Mouse (Mus musculus) embryonic facial prominence, embryonic 14.5 days (tissue): ENCODE measurements at regions not wholly inside any gene's neighbourhood (a gene's known extent, or its start where the extent isn't known, plus 50 kb on each side); places are given as distances from the start of the nearest gene placed in this dataset.

Experiments used
- ATAC-seq: fragments of 200-750 bp; cut with Nextera tagmentation; 2 replicates; pipeline ENCODE4 v1.8.0; 2017; ENCODE audit warnings: low read depth, moderate number of reproducible peaks, moderate TSS enrichment
- DNase-seq: peaks from one replicate; pipeline ENCODE4 v3.0.0-alpha.2; 2015; ENCODE audit warnings: low spot score
- H3K27ac ChIP-seq: fragments of 300-500 bp; sonication (generic); replicated peaks from 2 replicates; pipeline ENCODE4 v1.5.1; 2014; ENCODE audit warnings: low read depth, mild to moderate bottlenecking, low read length, moderate library complexity
- H3K27me3 ChIP-seq: fragments of 300-500 bp; sonication (generic); replicated peaks from 2 replicates; pipeline ENCODE4 v1.6.1; 2014; ENCODE audit warnings: low read length; ENCODE audit not compliant: control insufficient read depth, insufficient read depth
- H3K36me3 ChIP-seq: fragments of 300-500 bp; sonication (generic); 2 replicates; pipeline ENCODE4 v1.6.1; 2014; ENCODE audit warnings: low read length, mixed read lengths; ENCODE audit not compliant: control insufficient read depth, insufficient read depth
- H3K4me1 ChIP-seq: fragments of 300-500 bp; sonication (generic); 2 replicates; pipeline ENCODE4 v1.6.1; 2014; ENCODE audit warnings: antibody characterized with exemption, low read length; ENCODE audit not compliant: control insufficient read depth, insufficient read depth
- H3K4me2 ChIP-seq: fragments of 300-500 bp; sonication (generic); 2 replicates; pipeline ENCODE4 v1.6.1; 2014; ENCODE audit warnings: low read depth, mild to moderate bottlenecking, low read length, moderate library complexity, mixed read lengths
- H3K4me3 ChIP-seq: fragments of 300-500 bp; sonication (generic); 2 replicates; pipeline ENCODE4 v1.5.1; 2014; ENCODE audit warnings: low read depth, mild to moderate bottlenecking, low read length
- H3K9ac ChIP-seq: fragments of 300-500 bp; sonication (generic); 2 replicates; pipeline ENCODE4 v1.6.1; 2014; ENCODE audit warnings: low read depth, mild to moderate bottlenecking, low read length, moderate library complexity, mixed read lengths
- H3K9me3 ChIP-seq: fragments of 300-500 bp; sonication (generic); 2 replicates; pipeline ENCODE4 v1.6.1; 2016; ENCODE audit warnings: low read length; ENCODE audit not compliant: control insufficient read depth
- WGBS: fragments of 180-500 bp; shearing (Covaris S2); extraction: QIAGEN DNeasy Blood & Tissue Kit; methylation state at CpG from one replicate; pipeline ENCODE4 v1.1.7; 2014; 5-methylcytosine and 5-hydroxymethylcytosine counted together

GRCm38 (mm10) chr11:44288825-44289224 lies 111.0 kb upstream of the Il12b start:
- WGBS, result 85% methylated on average over 1 of the region's 1 CpGs
- Histone ChIP-seq H3K9ac (no peak overlapping the region), H3K9me3 (no peaks in the 10 kb centered on the region), H3K4me2 (no peak overlapping the region), H3K4me1 (no peaks in the 10 kb centered on the region), H3K27me3 (no peaks in the 10 kb centered on the region), H3K4me3 (no peak overlapping the region), H3K27ac (no peak overlapping the region), H3K36me3 (no peaks in the 10 kb centered on the region)
- ATAC-seq, result no peak
- no peak for DNase-seq

- no peak overlapping the region for H3K27ac ChIP-seq
- ATAC-seq (no peak), DNase-seq (peak; percentile 7)
- 0 out of 2 replicates have a peak, but pooled peaks cover 5% of the 10 kb centered on the region for H3K4me1 ChIP-seq
- H3K9me3 ChIP-seq, result no peaks in the 10 kb centered on the region
- no peak overlapping the region for H3K4me3 ChIP-seq
- no peaks in the 10 kb centered on the region for H3K27me3 ChIP-seq
- H3K36me3 ChIP-seq, result no peaks in the 10 kb centered on the region
- WGBS, result 82% methylated on average over 8 of the region's 8 CpGs
- no peak overlapping the region for H3K4me2 ChIP-seq
- H3K9ac ChIP-seq, result no peak overlapping the region
Measured at GRCm38 (mm10) chr11:44303786-44304185, 96.1 kb upstream of the Il12b start.

- Histone ChIP-seq H3K9ac (no peak overlapping the region), H3K4me1 (no peaks in the 10 kb centered on the region), H3K27me3 (no peaks in the 10 kb centered on the region), H3K27ac (no peak overlapping the region), H3K4me3 (no peak overlapping the region), H3K4me2 (no peak overlapping the region), H3K9me3 (no peaks in the 10 kb centered on the region), H3K36me3 (no peaks in the 10 kb centered on the region)
- WGBS, result 80% methylated on average over 8 of the region's 8 CpGs
- DNase-seq (no peak), ATAC-seq (no peak)
Measured at GRCm38 (mm10) chr11:44316061-44316460, 83.8 kb upstream of the Il12b start.

GRCm38 (mm10) chr11:44319136-44319535 lies 80.7 kb upstream of the Il12b start:
- ATAC-seq, result no peak
- DNase-seq, result no peak
- Histone ChIP-seq H3K4me2 (no peak overlapping the region), H3K9me3 (no peaks in the 10 kb centered on the region), H3K4me1 (no peaks in the 10 kb centered on the region), H3K27ac (no peak overlapping the region), H3K27me3 (no peaks in the 10 kb centered on the region), H3K9ac (no peak overlapping the region), H3K36me3 (no peaks in the 10 kb centered on the region), H3K4me3 (no peak overlapping the region)
- 74% methylated on average over 3 of the region's 3 CpGs for WGBS

- 69% methylated on average over 2 of the region's 2 CpGs for WGBS
- no peak overlapping the region for H3K4me3 ChIP-seq
- H3K4me1 ChIP-seq, result no peaks in the 10 kb centered on the region
- no peaks in the 10 kb centered on the region for H3K36me3 ChIP-seq
- no peak overlapping the region for H3K27ac ChIP-seq
- DNase-seq (no peak), ATAC-seq (no peak)
- H3K9ac ChIP-seq, result no peak overlapping the region
- H3K27me3 ChIP-seq, result no peaks in the 10 kb centered on the region
- H3K4me2 ChIP-seq, result no peak overlapping the region
- no peaks in the 10 kb centered on the region for H3K9me3 ChIP-seq
Measured at GRCm38 (mm10) chr11:44323314-44323713, 76.5 kb upstream of the Il12b start.

GRCm38 (mm10) chr11:44325066-44325465 lies 74.8 kb upstream of the Il12b start:
- H3K4me3 ChIP-seq, result no peak overlapping the region
- H3K4me1 ChIP-seq, result no peaks in the 10 kb centered on the region
- no peaks in the 10 kb centered on the region for H3K9me3 ChIP-seq
- 92% methylated on average over 4 of the region's 4 CpGs for WGBS
- H3K36me3 ChIP-seq, result no peaks in the 10 kb centered on the region
- no peaks in the 10 kb centered on the region for H3K27me3 ChIP-seq
- no peak overlapping the region for H3K27ac ChIP-seq
- DNase-seq (no peak), ATAC-seq (no peak)
- H3K9ac ChIP-seq, result no peak overlapping the region
- H3K4me2 ChIP-seq, result no peak overlapping the region

DNA sequence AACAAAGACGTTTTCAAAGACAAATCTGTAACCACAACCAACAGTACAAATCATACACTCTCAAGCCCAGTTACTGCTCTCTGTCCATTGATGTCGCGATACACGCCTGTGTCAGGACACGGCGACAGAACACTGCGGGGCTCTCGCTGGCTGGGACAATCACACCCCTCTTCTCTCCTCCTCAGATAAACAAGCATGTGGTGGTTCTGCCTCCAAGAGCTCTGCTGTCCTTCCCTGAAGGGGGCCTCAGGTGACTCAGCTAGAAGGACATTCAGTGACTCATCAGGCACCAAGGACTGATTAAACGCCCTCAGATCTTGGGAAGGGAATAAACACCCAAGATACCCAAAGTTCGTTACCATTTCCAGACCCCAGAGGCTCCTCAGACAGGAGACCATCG lies 74.3 kb upstream of the Il12b start:
- WGBS, result 84% methylated on average over 11 of the region's 11 CpGs
- H3K27ac ChIP-seq, result no peak overlapping the region
- H3K9ac ChIP-seq, result no peak overlapping the region
- ATAC-seq, result no peak
- no peaks in the 10 kb centered on the region for H3K9me3 ChIP-seq
- no peaks in the 10 kb centered on the region for H3K4me1 ChIP-seq
- H3K36me3 ChIP-seq, result no peaks in the 10 kb centered on the region
- H3K27me3 ChIP-seq, result no peaks in the 10 kb centered on the region
- H3K4me2 ChIP-seq, result no peak overlapping the region
- DNase-seq, result no peak
- H3K4me3 ChIP-seq, result no peak overlapping the region

- no peak overlapping the region for H3K27ac ChIP-seq
- H3K9me3 ChIP-seq, result no peaks in the 10 kb centered on the region
- ATAC-seq (no peak), DNase-seq (no peak)
- H3K4me3 ChIP-seq, result no peak overlapping the region
- WGBS, result 60% methylated on average over 4 of the region's 4 CpGs
- no peaks in the 10 kb centered on the region for H3K36me3 ChIP-seq
- no peaks in the 10 kb centered on the region for H3K27me3 ChIP-seq
- H3K4me2 ChIP-seq, result no peak overlapping the region
- H3K4me1 ChIP-seq, result no peaks in the 10 kb centered on the region
- H3K9ac ChIP-seq, result no peak overlapping the region
Measured at GRCm38 (mm10) chr11:44329503-44329902, 70.4 kb upstream of the Il12b start.

- no peak overlapping the region for H3K27ac ChIP-seq
- H3K9ac ChIP-seq, result no peak overlapping the region
- WGBS, result 64% methylated on average over 6 of the region's 6 CpGs
- H3K4me1 ChIP-seq, result no peaks in the 10 kb centered on the region
- no peaks in the 10 kb centered on the region for H3K9me3 ChIP-seq
- H3K36me3 ChIP-seq, result no peaks in the 10 kb centered on the region
- DNase-seq (no peak), ATAC-seq (no peak)
- no peaks in the 10 kb centered on the region for H3K27me3 ChIP-seq
- H3K4me2 ChIP-seq, result no peak overlapping the region
- H3K4me3 ChIP-seq, result no peak overlapping the region
Measured at GRCm38 (mm10) chr11:44330438-44330837, 69.4 kb upstream of the Il12b start.
